Mouse (Mus musculus) layer of hippocampus, adult 18-20 months (tissue): ENCODE measurements around the gene Pxdn. TPM values are rescaled to one million over a fixed set of nuclear protein-coding genes. Genes with fewer than 3 reads are reported as not detected.
A peak's percentile ranks its signal among the peaks of the same experiment; 100 is the strongest.

ENCODE experiments used
- DNase-seq, 2 experiments: peaks; one replicate each; pipeline ENCODE4 v3.0.0; 2022; ENCODE audit warnings: low spot score in 2 of 2
- total RNA-seq, 2 experiments: library from RNA; stranded (reverse); gene quantifications; 2 replicates each; pipeline ENCODE4 v1.2.3; 2021

The Pxdn gene
- total RNA-seq, 2 experiments from 2014 or later: 63.4 to 68.9 TPM

GRCm38 (mm10) chr12:29952102-29952501 lies 14.7 kb downstream of the Pxdn start:
- no peak for DNase-seq

- DNase-seq: no peak
Observed at GRCm38 (mm10) chr12:29953999-29954398, 16.6 kb downstream of the Pxdn start.

GRCm38 (mm10) chr12:29954464-29954863 lies 17.1 kb downstream of the Pxdn start:
- DNase-seq: peak in 1 of 2 experiments; percentile 38

- no peak for DNase-seq
Observed at GRCm38 (mm10) chr12:29956969-29957368, 19.6 kb downstream of the Pxdn start.

GRCm38 (mm10) chr12:29958637-29959036 lies 21.2 kb downstream of the Pxdn start:
- DNase-seq: no peak

- no peak for DNase-seq
Observed at GRCm38 (mm10) chr12:29961041-29961440, 23.6 kb downstream of the Pxdn start.

GRCm38 (mm10) chr12:29965016-29965415 lies 27.6 kb downstream of the Pxdn start:
- no peak for DNase-seq

- DNase-seq: no peak
Observed at GRCm38 (mm10) chr12:29971795-29972464, 34.5 kb downstream of the Pxdn start.

- no peak for DNase-seq
Observed at GRCm38 (mm10) chr12:29972533-29972932, 35.1 kb downstream of the Pxdn start.

- DNase-seq: no peak
Observed at GRCm38 (mm10) chr12:29980076-29980475, 42.7 kb downstream of the Pxdn start.

- no peak for DNase-seq
Observed at GRCm38 (mm10) chr12:29981722-29982293, 44.4 kb downstream of the Pxdn start.

- no peak for DNase-seq
Observed at GRCm38 (mm10) chr12:29983190-29983589, 45.8 kb downstream of the Pxdn start.

GRCm38 (mm10) chr12:29985126-29985525 lies 47.7 kb downstream of the Pxdn start:
- no peak for DNase-seq

- no peak for DNase-seq
Observed at GRCm38 (mm10) chr12:29986241-29986640, 48.8 kb downstream of the Pxdn start.

- DNase-seq: no peak
Observed at GRCm38 (mm10) chr12:29998895-29999294, 61.5 kb downstream of the Pxdn start.

- no peak for DNase-seq
Observed at GRCm38 (mm10) chr12:30001951-30002350, 64.5 kb downstream of the Pxdn start.

- peak; percentile 31 to 75 for DNase-seq
Observed at GRCm38 (mm10) chr12:30003680-30004364, 66.4 kb downstream of the Pxdn start.

GRCm38 (mm10) chr12:30004365-30004723 lies 66.9 kb downstream of the Pxdn start:
- DNase-seq: peak in 1 of 2 experiments; percentile 29

- DNase-seq: no peak
Observed at GRCm38 (mm10) chr12:30006586-30006985, 69.2 kb downstream of the Pxdn start.

GRCm38 (mm10) chr12:30008741-30009140 lies 71.3 kb downstream of the Pxdn start:
- no peak for DNase-seq

GRCm38 (mm10) chr12:30015501-30015900 lies 78.1 kb downstream of the Pxdn start:
- DNase-seq: peak in 1 of 2 experiments; percentile 47

GRCm38 (mm10) chr12:30017131-30017530 lies 79.7 kb downstream of the Pxdn start:
- no peak for DNase-seq
